Mouse (Mus musculus): ENCODE measurements at regions not wholly inside any gene's neighbourhood (a gene's known extent, or its start where the extent isn't known, plus 50 kb on each side); places are given as distances from the start of the nearest gene placed in this dataset.

- no peak for TF ChIP-seq MYOG (IDR thresholded peaks at IDR 0.05; ENCODE audit: control insufficient read depth in 1 of 3, insufficient read depth in 1 of 3, insufficient read length in 2 of 3, low read depth in 2 of 3)
- TF ChIP-seq USF1 (IDR thresholded peaks at IDR 0.05; ENCODE audit: low read depth), result no peak
- TF ChIP-seq POLR2A (IDR thresholded peaks at IDR 0.05; ENCODE audit: insufficient read length, low read depth), result no peak
Observed at GRCm38 (mm10) chr5:119615681-119616080, 54.8 kb upstream of the Tbx3 start.
